Mouse (Mus musculus): Measurements from ENCODE around the gene Mdc1.

Mdc1 gene

GRCm38 (mm10) chr17:35822564-35822963 is 18.8 kb upstream of the Mdc1 start:
- in situ Hi-C loops (cut with MboI, MseI), result no loop called here

GRCm38 (mm10) chr17:35822964-35823937 is 18.1 kb upstream of the Mdc1 start, which contains the start of gene Flot1:
TSS of gene Flot1 (plus strand) at chr17:35823230.
- in situ Hi-C loops (cut with MboI, MseI), result no loop called here

- in situ Hi-C loops (cut with MboI, MseI), result no loop called here
Observed at GRCm38 (mm10) chr17:35824402-35824801, 16.9 kb upstream of the Mdc1 start.

GRCm38 (mm10) chr17:35825109-35825850 is 16.0 kb upstream of the Mdc1 start:
- in situ Hi-C loops (cut with MboI, MseI), result loop anchor here (5.0 kb wide), 1 partner anchor 82 kb away; no protein-coding TSS in a partner anchor

GRCm38 (mm10) chr17:35829737-35830136 is 11.6 kb upstream of the Mdc1 start:
- in situ Hi-C loops (cut with MboI, MseI), result loop anchor here (5.0 to 10.0 kb wide), 2 partner anchors 78 to 285 kb away; no protein-coding TSS in a partner anchor

- in situ Hi-C loops (cut with MboI, MseI), result loop anchor here (10.0 kb wide), 1 partner anchor 282 kb away; no protein-coding TSS in a partner anchor
Observed at GRCm38 (mm10) chr17:35832400-35833238, 8.7 kb upstream of the Mdc1 start.

GRCm38 (mm10) chr17:35833239-35833751 is 8.0 kb upstream of the Mdc1 start:
- in situ Hi-C loops (cut with MboI, MseI), result loop anchor here (10.0 kb wide), 1 partner anchor 282 kb away; no protein-coding TSS in a partner anchor

- in situ Hi-C loops (cut with MboI, MseI), result loop anchor here (10.0 kb wide), 1 partner anchor 281 kb away; no protein-coding TSS in a partner anchor
Observed at GRCm38 (mm10) chr17:35833894-35834293, 7.4 kb upstream of the Mdc1 start.

- in situ Hi-C loops (cut with MboI, MseI), result loop anchor here (5.0 to 10.0 kb wide), 2 partner anchors 37 to 280 kb away; no protein-coding TSS in a partner anchor
Observed at GRCm38 (mm10) chr17:35834696-35835422, 6.5 kb upstream of the Mdc1 start.

GRCm38 (mm10) chr17:35835424-35836140 is 5.7 kb upstream of the Mdc1 start:
- in situ Hi-C loops (cut with MboI, MseI), result loop anchor here (5.0 to 10.0 kb wide), 2 partner anchors 37 to 279 kb away; no protein-coding TSS in a partner anchor

GRCm38 (mm10) chr17:35836178-35836965 is 4.9 kb upstream of the Mdc1 start:
- in situ Hi-C loops (cut with MboI, MseI), result loop anchor here (5.0 to 10.0 kb wide), 2 partner anchors 36 to 278 kb away; no protein-coding TSS in a partner anchor

- in situ Hi-C loops (cut with MboI, MseI), result loop anchor here (5.0 to 10.0 kb wide), 2 partner anchors 35 to 278 kb away; no protein-coding TSS in a partner anchor
Observed at GRCm38 (mm10) chr17:35836991-35837422, 4.3 kb upstream of the Mdc1 start.

- in situ Hi-C loops (cut with MboI, MseI), result loop anchor here (5.0 to 10.0 kb wide), 2 partner anchors 35 to 277 kb away; no protein-coding TSS in a partner anchor
Observed at GRCm38 (mm10) chr17:35837487-35837886, 3.8 kb upstream of the Mdc1 start.

GRCm38 (mm10) chr17:35838122-35838544 is 3.2 kb upstream of the Mdc1 start, which contains the start of gene Tubb5:
TSS of gene Tubb5 (minus strand) at chr17:35838306.
- in situ Hi-C loops (cut with MboI, MseI), result loop anchor here (5.0 to 10.0 kb wide), 2 partner anchors 34 to 277 kb away; no protein-coding TSS in a partner anchor

GRCm38 (mm10) chr17:35838570-35838969 is 2.7 kb upstream of the Mdc1 start:
- in situ Hi-C loops (cut with MboI, MseI), result loop anchor here (5.0 to 10.0 kb wide), 2 partner anchors 34 to 276 kb away; no protein-coding TSS in a partner anchor

GRCm38 (mm10) chr17:35839002-35839401 is 2.3 kb upstream of the Mdc1 start:
- in situ Hi-C loops (cut with MboI, MseI), result loop anchor here (5.0 to 10.0 kb wide), 2 partner anchors 33 to 276 kb away; no protein-coding TSS in a partner anchor

GRCm38 (mm10) chr17:35840561-35840960 is 754 bp upstream of the Mdc1 start:
- in situ Hi-C loops (cut with MboI, MseI), result loop anchor here (10.0 kb wide), 1 partner anchor 54 kb away; the partner anchor contains the start of gene 2310061I04Rik
